Mouse (Mus musculus) monocyte, adult 2 months (primary cell): ENCODE results near the gene Tnip1.

ENCODE experiments used
- DNase-seq, 2 experiments: peaks; one replicate each; pipeline ENCODE4 v3.0.0; 2022; ENCODE audit warnings: low spot score in 2 of 2, low read depth in 1 of 2

Tnip1 gene

DNA sequence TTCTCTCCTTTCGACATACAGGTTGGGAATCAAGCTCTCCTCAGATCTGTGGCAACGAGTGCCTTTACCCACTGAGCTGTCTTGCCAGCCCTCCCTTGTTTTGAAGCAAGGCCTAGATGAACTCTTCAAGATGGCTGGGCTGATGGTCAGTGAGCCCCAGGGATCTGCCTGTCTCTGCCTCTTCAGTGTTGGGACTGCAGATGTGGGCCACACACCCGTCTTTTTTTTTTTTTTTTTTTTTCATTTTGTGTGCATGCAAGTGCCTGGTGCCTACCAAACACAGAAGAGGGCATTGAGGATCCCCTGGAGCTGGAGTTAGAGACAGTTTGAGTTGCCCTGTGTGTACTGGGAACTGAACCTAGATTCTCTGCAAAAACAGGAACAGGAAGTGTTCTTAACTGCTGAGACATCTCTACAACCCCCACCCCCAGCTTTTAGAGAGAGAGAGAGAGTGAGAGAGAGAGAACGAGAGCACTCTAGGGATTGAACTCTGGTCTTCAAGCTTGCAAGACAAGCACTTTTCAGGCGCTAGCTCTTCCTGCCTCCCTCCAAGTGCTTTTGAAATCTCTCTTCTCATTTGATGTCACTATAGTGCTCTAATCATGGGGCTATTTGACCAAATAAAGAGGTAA, 78.4 kb downstream of the Tnip1 start:
- DNase-seq: no peak

DNA sequence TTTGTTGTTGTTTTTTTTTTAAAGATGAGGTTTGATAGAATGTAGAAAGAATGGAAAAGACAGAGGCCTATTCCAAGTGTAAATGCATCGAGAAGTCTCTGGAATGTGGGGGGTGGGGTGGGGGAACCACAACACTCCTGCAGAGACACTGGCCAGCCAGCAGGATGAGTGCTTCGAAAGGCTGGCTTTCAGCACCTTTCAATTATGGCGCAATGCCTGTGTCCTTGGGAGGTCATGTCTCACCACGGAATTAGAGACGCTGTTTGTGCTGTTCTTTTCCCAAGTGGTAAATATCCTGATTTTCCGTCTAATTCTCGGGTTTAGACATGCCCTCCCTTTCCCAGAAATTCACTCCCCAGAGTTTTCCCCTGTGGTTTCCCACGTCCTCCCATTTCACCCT, 80.0 kb downstream of the Tnip1 start:
- DNase-seq: no peak

DNA sequence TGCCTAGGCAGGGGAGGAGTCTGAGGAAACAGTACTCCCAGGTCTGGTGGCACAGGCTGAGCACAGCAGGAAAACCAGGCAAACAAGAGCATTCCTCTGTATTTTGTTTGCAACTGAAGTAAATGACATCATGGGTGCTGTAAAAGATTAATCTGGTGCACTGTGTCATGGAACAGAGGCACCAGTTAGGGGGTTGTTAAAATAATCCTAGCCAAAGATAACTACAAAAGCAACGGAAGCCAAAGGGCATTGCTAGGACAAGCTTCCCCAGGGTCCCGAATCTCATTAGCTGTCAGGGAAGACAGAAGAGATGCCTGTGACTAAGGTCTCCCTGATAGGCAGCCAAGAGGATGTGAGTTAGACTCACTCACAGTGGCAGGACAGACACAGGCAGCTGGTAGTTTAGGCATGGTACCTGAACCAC, 81.7 kb downstream of the Tnip1 start:
- no peak for DNase-seq

DNA sequence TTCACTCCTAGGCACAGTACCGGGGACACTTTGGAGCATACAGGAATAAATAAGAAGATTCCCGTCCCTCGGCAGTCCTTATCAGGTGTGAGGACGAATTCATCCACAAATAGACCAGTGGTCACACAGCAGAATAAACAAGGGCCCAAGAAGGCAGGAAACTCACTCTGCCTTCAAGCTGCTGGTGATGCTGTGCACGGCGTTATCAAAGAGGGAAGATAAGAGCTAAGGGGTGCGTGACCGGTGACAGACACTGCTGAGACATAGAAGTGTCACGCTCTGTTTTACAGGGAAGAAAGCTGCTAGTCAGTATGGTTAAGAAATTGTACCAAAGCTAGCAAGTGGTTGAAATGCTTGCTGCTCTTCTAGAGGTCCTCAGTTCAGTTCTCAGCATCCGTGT, 82.8 kb downstream of the Tnip1 start:
- no peak for DNase-seq

DNA sequence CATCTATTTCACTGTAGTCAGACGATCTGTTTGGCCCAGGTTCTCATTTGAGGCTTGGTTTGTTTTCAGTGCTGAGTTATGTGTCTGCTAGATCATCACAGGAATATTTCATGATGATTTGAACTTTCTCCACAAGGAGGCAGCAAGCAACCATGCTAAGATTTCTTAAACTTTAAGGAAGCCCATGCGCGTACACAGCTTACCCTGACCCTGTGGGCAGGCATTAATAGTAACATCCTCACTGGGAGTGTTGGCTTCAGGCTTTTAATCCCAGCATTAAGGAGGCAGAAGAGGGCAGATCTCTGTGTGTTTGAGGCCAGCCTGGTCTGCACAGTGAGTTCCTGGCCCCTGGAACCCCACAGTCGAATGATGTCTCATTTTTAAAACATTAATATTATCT, 83.3 kb downstream of the Tnip1 start:
- DNase-seq: peak in 1 of 2 experiments; percentile 37

DNA sequence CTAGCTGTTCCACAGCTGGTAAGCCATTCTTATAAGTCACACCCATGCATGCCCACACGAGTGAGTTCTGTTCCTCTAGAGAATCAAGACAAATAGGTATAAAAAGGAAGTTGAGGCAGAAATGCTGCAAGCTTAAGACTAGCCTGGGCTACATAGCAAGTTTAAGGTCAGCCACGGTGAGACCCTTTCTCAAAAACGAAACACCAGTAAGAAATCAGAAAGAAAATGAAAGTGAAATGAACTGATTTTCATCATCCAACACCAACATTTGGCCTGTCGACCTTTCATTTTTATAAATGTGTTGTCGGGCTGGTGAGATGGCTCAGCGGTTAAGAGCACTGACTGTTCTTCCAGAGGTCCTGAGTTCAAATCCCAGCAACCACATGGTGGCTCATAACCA, 83.8 kb downstream of the Tnip1 start:
- DNase-seq: no peak

DNA sequence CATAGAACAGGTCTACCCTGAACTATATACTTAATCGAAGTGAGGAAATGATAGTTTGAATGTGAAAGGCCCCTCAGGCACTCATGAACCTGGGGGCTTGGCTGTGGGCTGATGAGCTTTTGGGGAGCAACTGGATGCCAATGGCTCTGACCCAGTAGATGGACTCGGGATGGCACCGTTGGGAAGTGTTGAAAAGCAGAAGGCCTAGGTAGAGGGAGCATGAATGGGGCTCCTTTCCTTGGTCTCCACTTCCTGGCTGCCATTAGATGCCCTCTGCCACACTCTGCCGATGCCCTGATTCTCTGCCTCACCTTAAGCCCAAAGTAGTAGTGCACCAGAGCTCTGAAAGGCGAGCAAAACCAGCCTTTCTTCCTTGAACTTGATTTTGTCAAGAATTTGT, 86.7 kb downstream of the Tnip1 start:
- no peak for DNase-seq

DNA sequence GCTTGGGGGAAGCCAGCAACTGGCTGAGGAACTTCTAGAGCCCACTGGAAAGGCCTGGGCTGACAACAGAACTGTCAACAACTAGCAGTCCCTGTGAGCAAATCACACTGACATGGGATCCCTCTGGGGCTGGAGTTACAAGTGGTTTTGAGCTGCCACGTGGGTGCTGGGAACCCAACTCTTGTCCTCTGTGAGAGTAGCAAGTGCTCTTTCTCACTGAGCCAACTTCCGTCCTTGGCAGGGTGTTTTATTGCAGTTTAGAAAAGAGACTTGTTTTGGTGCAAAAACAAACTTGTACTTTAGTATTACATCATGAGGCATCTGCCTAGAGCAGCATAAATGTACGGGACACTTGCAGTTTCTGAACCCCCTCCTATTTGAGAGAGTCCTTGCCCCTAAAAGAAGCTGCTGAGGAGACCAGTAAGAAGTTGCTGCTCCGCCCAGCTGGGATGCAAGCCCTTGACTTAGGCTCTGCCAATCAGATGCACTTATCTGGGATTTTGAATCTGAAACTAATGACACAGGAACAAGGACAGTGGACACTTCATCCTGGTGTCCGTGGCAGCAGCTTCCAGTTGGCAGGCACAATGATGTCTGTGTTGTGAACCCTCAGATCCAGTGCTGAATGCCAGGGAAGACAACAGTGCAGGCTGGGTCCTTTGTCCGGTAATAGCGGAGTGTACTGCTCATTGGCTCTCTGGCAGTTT, 90.7 kb downstream of the Tnip1 start:
- no peak for DNase-seq

DNA sequence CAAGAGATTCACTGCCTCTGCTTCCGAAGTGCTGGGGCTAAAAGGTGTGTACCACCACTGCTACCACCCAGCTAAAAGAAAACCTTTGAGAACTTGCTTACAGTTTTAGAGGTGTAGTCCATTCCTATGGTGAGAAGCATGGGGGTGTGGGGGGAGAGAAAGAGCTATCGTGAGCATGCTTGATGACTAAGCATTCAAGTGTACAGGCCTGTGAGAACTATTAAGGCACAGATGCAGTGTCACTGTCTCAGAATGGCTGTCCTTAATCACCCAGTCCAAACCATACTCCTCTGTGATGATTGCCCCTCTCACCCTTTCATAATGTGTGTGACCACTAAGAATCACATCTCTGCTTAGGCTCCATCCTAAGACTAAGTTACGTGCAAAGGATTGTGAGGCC, 93.4 kb downstream of the Tnip1 start:
- DNase-seq: no peak

DNA sequence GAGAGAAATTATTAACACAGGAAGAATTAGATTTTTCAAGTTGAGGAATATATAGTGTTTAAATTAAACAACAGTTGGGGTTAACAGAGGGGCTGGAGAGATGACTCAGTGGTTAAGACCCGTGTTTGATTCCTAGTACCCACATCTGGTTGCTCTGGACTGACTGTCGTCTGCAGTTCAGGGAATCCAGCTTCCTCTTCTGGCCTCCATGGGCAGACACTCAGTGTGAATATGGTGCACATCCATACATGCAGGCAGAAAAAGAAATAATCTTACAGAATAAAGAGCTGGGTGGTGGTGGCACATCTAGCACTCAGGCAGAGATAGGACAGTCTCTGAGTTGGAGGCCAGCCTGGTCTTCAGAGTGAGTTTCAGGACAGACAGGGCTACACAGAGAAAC, 94.3 kb downstream of the Tnip1 start:
- no peak for DNase-seq

DNA sequence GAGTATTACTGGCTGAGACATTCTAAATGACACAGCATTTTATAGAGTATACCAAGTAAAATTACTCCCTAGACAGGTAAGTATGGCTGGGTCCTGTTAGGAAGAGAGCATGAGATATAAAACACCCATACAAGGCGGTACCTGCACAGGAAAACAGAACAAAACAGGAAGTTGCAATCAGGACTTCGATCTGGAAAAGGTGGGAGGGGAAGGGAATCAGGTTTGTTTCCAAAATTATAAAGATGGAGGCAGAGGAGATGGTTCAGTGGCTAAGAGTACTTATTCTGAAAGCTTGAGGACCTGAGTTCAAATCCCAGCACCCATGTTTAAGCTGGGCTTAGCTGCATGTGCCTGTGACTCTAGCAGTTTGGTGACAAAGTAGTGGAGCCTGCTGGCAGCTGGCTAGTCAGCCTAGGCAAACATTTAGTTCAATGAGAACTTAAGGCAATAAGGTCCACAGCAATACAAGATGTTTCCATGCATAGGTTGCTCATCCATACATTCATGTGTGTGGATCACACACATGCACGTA, 94.7 kb downstream of the Tnip1 start:
- no peak for DNase-seq

DNA sequence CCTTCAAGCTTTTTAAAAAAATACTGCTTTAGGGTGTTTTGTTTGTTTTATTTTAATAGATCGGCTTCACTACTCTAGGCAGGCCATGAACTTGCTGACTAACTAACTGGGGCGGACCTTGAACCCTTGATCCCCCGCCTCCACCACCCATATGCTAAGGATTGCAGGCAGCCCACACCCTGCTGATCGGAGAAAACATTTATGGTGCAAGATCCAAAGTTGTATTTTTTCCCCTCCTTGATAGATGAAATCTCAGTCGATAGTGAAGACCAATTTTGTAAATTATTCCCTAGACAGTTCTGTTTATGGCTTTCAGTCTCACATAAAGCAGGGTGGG, 95.7 kb downstream of the Tnip1 start:
- no peak for DNase-seq

DNA sequence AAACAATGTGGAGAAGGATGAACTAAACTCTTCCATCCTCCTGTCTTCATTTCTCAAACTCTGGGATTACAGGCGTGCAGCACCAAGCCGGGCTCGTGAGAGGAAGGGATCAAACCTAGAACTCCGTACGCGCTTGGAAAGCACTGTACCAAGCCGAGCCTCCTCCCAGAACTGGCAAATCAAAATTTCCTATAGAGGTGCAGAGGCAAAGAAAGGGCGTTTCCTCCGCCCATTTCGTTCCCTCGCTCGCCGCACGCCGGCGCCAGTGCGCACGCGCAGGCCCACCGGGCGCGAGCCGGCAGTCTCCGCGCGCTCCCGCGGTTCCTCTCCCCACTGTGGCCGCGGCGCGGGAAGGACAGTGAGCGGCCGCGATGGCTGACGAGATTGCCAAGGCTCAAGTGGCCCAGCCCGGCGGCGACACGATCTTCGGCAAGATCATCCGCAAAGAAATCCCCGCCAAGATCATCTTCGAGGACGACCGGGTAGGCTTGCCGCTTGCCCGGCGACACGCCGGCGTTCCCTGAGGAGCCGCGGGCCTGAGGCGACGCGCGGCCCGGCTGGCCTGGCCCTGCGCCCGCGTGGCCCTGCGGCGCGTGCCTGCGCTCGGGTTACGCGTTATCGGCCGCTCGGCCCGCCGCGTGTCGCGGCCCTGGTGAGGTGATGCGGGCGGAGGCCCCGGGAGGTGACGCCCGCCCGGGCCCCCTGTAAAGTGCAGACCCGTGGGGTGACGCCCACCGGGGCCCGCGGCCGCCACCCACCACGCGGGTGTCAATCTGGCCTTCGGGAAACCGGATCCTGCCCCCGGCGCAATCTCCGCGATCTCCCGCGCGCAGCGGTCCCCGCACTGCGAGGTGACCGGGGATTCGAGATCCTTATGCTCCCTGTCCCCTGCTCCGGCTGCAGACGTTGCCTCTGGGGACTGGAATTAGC, 96.3 kb downstream of the Tnip1 start, which contains the start of gene Hint1:
TSS of gene Hint1 (plus strand) at position 265 of the 930 bp plus-strand sequence.
- peak; percentile 70 to 85 for DNase-seq

DNA sequence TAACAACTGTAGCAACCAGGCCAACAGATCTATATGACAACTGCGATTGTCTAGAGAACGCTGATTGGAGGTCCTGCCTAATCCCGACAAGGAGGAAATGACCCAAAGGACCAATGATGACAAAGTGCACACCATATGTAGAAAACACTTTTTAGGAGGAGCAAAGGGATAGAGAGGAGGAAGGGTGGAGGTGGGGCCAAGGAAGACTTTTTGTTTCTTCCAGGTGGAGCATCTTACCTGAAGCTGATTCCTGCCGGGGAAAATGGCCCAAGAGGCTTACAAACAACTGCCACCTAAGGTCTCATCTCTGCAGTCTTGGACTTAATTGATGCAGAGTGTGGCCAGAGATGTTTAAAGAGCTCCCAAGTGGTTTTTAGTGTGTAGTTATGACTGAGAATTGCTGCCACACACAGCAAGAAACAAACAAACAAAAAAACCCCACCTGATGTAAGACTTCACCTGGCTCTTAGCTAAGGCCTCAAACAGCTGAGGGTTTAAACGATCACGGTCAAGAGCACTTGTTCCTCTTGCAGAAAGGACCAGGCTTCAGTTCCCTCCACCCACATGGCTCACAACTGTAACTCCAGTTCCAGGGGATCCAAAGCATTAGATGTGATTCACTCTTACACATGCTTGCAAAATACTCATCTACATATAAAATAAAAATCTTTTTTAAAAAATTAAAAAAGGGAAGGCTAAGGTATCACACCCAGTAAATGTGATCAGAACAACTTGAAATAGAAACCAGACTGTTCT, 97.2 kb downstream of the Tnip1 start:
- DNase-seq: no peak

DNA sequence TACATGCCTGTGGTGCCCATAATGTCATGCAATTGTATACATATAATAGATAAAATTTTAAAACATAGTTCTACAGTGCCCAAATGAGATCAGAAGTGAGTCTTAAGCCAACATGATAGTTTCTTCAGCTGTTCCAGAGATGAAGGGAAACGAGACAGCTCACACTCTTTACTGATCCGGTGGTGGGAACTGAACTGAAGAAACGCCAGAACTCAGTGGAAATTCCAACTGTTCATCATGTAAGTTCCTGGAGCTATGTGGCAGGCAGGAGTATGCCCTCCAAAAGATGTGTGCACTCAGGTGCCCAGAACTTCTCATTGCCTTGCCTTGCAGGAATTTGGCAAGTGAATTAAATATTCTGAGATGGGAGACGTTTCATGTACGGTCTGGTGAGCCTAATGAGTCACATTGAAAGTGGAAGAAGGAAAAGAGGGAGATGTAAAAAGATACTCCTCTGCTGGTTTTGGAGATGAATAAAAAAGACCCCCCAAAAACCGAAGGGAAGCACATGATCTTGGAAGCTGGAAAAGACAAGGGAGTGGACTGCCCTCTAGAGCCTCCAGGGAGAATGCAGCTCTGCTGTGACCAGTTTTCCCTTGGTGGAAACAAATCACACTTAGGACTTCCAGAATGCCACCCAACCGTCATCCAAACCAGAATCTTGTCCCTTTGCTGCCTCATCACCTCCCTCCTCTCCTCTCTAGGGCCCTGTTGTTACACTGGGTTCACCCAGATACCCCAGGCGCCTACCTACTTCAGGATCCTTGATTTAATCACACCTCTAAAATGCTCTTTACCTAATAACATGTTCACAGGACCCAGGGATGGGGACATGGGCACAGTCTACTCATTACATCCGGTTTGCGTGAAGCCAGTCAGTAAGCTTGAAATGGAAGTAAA, 99.8 kb downstream of the Tnip1 start:
- no peak for DNase-seq

DNA sequence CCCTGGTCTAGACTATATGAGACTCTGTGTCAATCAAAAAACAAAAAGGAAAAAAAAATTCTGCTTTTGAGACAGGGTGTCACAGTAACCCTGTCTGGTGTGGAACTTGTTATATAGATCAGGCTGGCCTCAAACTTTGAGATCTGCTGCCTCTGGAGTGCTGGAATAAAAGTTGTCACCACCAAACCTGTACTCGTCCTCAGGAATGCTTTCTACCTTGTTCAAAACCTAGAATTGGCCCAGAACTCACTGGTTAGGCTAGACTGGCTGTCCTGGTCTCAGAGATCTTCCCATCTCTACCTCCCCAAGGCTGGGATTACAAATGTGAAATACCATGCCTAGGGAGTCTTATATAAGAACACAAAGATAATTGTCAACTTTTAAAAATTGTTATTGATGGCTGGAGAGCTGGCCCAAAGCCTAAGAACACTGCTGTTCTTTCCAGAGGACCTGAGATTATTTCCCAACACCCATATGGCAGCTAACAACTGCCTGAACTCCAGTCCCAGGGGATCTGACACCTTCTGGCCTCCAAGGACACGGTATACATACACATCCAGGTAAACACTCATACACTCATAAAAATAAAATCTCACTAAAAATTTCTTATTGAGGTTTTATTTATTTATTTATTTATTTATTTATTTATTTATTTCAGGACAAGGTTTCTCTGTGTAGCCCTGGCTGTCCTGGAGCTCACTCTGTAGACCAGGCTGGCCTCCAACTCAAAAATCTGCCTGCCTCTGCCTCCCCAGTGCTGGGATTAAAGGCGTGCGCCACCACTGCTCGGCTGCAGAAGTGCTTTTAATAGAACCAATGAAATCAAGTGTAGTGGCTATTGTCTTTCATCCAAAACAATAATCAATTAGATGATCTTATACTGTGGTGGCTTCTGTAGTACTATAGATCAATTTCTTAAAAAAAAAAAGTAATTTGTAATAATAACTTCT, 101.0 kb downstream of the Tnip1 start:
- DNase-seq: no peak
